Mouse (Mus musculus): ENCODE results near the gene Hspa5.
"Not testable (repeated sequence)": the region's sequence is repeated elsewhere in the genome, so short reads cannot be mapped to it uniquely, and the experiment has no call there.

Hspa5 gene

GRCm38 (mm10) chr2:34771368-34772226 lies at the start of gene Hspa5:
TSS of gene Hspa5 (plus strand) at chr2:34771970.
- peak; percentile 98 for DNase-seq (ENCODE audit: low read depth, low spot score)

GRCm38 (mm10) chr2:34725269-34725668 lies 46.5 kb upstream of the Hspa5 start:
- no peak for DNase-seq (ENCODE audit: low read depth, low spot score)

- no peak for DNase-seq (ENCODE audit: low read depth, low spot score)
These were observed 44.6 kb upstream of the Hspa5 start for GRCm38 (mm10) chr2:34727045-34727728.

DNA sequence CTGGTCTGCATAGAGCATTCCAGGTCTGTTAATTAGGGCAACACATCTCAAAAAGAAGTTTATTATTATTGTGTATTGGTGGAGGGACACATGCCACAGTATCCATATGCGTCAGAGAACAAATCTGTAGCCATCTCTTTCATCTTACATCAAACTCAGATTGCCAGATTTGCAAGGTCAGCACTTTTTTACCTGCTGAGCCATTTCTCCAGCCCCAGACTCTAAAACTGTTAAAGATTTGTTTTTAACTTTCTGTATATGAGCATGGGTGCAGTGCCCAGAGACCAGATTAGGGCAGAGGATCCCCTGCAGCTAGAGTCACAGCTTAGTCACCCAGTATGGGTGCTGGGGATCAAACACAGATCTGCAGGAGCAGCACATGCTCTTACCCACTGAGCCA lies 35.1 kb upstream of the Hspa5 start:
- DNase-seq (ENCODE audit: low read depth, low spot score) = no peak

- DNase-seq (ENCODE audit: low read depth, low spot score) = no peak
These were observed 33.9 kb upstream of the Hspa5 start for GRCm38 (mm10) chr2:34737911-34738310.

- no peak for DNase-seq (ENCODE audit: low read depth, low spot score)
These were observed 31.9 kb upstream of the Hspa5 start for GRCm38 (mm10) chr2:34739684-34740391.

DNA sequence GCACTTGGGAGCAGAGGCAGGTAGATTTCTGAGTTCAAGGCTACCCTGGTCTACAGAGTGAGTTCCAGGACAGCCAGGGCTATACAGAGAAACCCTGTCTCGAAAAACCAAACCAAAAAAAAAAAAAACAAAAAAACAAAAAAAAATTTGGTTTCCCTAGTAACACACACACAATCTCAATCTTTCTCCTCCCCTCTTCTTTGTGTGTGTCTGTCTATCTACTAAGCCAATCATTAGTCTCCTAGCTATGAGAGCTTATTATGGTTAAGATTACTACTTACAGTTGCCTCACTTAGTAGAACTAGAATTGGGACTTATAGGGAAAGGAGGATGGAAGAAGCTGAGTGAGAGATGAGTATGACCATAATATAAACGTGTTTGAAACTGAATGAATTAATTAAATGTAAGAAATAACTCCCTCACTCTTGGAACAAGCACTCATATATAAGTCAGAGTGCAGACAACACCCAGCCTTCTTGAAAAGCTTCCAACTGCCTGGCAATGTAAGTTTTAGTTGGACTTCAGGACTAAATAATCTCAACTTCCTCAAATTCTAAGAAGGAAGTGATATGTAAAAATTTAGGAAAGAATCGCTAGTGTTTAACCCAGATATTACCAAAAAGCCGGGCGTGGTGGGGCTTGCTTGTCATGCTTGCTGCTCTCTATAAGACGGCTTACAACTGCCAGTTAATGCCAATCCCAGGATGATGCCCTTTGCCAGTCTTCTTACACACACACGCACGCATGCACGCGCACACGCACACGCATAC lies 30.2 kb upstream of the Hspa5 start:
- no peak for DNase-seq (ENCODE audit: low read depth, low spot score)

GRCm38 (mm10) chr2:34742675-34743074 lies 29.1 kb upstream of the Hspa5 start:
- no peak for DNase-seq (ENCODE audit: low read depth, low spot score)

- no peak for DNase-seq (ENCODE audit: low read depth, low spot score)
These were observed 27.3 kb upstream of the Hspa5 start for GRCm38 (mm10) chr2:34744476-34744875.

DNA sequence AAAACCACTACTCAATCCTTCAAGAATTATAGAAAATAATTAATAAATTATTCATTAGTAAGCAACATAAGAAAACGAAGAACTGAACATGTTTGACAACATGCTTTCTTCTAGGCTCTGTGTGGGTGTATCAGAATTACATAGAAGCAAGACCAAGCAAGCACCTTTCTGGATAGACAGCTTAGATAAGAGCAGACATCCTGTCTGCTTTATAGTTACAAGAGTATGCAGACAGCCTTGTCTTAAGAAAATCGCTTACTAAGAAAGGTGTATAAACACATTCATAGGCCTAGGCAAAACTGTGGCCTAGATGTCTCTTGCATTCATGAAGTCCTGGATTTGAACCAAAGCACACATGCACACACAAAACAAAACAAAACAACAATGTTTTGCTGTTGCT lies 26.1 kb upstream of the Hspa5 start:
- no peak for DNase-seq (ENCODE audit: low read depth, low spot score)

GRCm38 (mm10) chr2:34748479-34748878 lies 23.3 kb upstream of the Hspa5 start:
- DNase-seq (ENCODE audit: low read depth, low spot score) = no peak

DNA sequence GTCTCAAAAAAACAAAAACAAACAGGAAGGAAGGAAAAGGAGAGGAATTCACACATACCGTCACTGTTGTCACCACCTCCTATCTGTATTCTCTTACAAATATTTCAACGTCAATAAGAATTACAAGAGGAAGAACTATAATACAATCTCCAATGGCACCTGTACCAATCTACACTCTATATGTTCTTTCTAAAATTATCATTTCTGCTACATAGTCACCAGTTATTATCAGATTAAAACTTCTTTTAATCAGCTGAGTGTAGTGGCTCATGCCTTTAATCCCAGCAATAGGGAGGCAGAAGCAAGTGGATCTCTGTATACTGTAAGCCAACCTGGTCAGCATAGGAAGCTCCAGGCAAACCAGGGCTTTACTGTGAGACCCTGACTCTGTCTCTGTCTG lies 21.5 kb upstream of the Hspa5 start:
- no peak for DNase-seq (ENCODE audit: low read depth, low spot score)

- DNase-seq (ENCODE audit: low read depth, low spot score) = peak; percentile 82
These were observed 17.8 kb upstream of the Hspa5 start for GRCm38 (mm10) chr2:34753811-34754550.

DNA sequence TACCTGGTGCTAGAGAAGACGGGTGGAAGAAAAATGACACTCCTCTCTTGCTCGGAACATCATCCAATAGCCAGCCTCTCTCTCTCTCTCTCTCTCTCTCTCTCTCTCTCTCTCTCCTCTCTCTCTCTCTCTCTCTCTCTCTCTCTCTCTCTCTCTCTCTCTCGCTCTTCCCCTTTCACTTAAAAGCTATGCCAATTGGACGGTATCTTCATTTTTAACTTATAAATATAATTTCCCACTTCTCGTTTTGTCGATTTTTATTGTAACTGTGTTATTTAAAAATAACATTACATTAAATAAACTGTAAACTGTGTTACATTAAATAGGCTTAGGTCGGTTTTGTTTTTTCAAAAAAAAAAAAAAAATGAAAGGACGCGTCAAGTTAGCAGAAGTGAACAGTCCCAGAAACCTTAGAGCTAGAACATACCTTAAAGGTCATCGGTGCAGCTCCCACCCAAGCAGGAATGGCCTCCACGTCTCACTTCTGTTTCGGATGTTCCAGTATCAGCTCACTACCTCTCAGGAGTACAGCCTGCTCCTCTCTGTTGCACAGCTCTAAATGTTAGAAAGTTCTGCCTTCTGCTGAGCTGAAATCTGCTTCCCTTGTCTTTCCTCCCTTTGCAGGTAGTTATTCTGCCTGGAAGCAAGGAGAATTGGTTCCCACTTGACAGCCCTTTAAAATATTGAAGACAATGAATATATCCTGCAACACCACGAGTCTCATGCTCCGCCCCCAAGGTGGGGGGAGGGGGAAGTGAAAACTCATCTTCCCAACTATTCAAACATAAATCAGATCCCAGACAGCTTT lies 17.0 kb upstream of the Hspa5 start, which contains the start of gene Gapvd1:
Gapvd1 (minus strand) TSS at position 682 of the 808 bp plus-strand sequence.
- no peak for DNase-seq (ENCODE audit: low read depth, low spot score)

DNA sequence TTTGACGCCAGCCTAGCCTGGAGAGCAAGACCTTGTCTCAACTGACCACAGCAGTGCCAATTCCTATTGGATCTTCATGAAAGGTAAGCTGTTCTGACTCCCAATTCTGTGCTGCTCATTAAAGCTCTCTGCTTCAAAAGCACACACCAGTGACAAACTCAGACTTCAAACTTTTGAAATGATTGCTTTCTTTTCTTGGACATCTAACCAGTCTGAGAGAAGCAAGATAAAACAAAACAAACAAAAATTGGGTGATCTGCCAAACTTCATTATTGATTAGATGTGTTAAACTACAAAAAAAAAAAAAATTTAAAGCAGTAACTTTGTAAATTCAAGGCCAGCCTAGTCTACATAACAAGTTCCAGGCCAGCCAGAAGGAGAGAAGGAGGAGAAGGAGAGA lies 14.4 kb upstream of the Hspa5 start:
- no peak for DNase-seq (ENCODE audit: low read depth, low spot score)

- DNase-seq (ENCODE audit: low read depth, low spot score) = not testable (repeated sequence)
These were observed 10.5 kb upstream of the Hspa5 start for GRCm38 (mm10) chr2:34761272-34761671.

GRCm38 (mm10) chr2:34762174-34762573 lies 9.6 kb upstream of the Hspa5 start:
- no peak for DNase-seq (ENCODE audit: low read depth, low spot score)

DNA sequence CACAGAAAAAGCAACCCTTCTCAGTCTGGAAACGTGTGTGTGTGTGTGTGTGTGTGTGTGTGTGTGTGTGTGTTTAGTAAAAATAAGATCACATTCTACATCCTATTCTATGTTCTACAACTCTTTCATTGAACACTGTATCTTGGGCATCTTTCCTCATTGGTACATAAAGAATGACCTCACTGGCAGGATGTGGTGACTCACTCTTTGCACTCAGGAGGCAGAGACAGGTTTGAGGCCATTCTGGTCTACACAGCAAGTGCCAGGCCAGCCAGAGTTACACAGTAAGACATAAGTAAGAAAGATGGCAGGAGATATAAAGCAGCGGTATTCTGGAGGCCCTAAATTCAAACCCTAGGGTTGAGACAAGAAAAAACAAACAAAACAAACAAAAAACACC lies 8.9 kb upstream of the Hspa5 start:
- DNase-seq (ENCODE audit: low read depth, low spot score) = no peak

GRCm38 (mm10) chr2:34764801-34765200 lies 7.0 kb upstream of the Hspa5 start:
- DNase-seq (ENCODE audit: low read depth, low spot score) = no peak

GRCm38 (mm10) chr2:34770049-34770448 lies 1.7 kb upstream of the Hspa5 start:
- DNase-seq (ENCODE audit: low read depth, low spot score) = no peak

All from retina, postnatal 7 days (tissue).